Mouse (Mus musculus): ENCODE measurements around the gene Dctd.

Gene Dctd

GRCm38 (mm10) chr8:48098792-48099191 lies at the start of gene Dctd:
Gene Dctd, plus strand, starts transcription at chr8:48099092.
- DNase-seq (ENCODE audit: low spot score): no peak

- no peak for DNase-seq (ENCODE audit: low spot score)
These were observed 45.3 kb upstream of the Dctd start for GRCm38 (mm10) chr8:48053611-48054010.

GRCm38 (mm10) chr8:48063526-48064072 lies 35.3 kb upstream of the Dctd start:
- no peak for DNase-seq (ENCODE audit: low spot score)

GRCm38 (mm10) chr8:48074149-48074548 lies 24.7 kb upstream of the Dctd start:
- no peak for DNase-seq (ENCODE audit: low spot score)

- DNase-seq (ENCODE audit: low spot score): no peak
These were observed 16.5 kb upstream of the Dctd start for GRCm38 (mm10) chr8:48082343-48082742.

DNA sequence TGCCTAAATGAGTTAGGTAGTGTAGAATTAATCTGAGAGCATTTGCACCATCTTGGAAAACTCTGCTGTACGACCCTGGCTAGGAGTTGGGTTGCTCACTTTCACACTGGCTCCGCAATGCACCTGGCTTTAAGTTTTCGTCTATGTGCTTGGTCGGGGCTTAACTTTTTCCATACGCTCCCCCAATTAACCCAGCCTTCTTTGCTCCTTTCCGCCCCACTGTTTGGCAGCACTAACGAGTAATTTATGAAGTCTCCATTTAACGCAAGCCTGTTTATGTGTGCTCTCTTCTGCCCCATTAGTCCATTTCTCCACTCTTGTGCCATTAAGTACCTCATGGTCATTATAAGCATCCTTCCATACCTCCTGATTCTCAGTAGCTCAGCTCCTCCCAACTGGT lies 8.2 kb upstream of the Dctd start:
- no peak for DNase-seq (ENCODE audit: low spot score)

GRCm38 (mm10) chr8:48095378-48095777 lies 3.5 kb upstream of the Dctd start:
- no peak for DNase-seq (ENCODE audit: low spot score)

- DNase-seq (ENCODE audit: low spot score): peak; percentile 85
These were observed 1.6 kb upstream of the Dctd start for GRCm38 (mm10) chr8:48097131-48097794.

- DNase-seq (ENCODE audit: low spot score): peak; percentile 14
These were observed 732 bp upstream of the Dctd start for GRCm38 (mm10) chr8:48098081-48098639.

DNA sequence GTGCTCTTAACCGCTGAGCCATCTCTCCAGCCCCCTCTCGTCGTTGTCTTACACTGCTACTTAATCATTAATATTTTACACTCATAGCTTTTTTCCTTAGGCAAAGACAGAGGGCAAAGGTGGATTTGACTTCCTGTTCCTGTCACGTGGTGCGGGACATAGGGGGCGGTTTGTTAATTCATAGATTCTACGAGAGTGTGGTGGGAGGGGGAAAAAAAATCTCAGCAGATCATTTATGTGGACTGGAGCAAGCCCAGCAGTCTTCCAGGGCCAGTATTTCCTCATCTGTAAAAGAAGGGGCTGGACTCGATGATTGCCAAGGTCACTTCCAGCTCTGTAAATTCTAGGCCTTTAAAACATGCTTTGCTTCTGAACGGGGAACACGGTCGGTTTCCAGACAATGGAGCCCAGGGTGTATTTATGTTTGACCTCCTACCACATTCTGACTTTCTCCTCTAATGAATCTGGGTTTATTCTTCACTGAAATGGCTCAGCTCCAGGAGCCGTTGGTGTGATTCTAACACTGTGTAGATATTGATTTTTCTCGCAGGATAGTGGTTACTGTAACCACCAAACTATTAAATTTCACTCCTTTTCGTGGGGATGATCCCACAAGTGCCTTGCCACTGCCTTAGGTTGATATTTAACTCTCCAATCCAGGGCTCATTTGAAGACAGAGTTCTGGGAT lies 1.4 kb downstream of the Dctd start:
- DNase-seq (ENCODE audit: low spot score): no peak

DNA sequence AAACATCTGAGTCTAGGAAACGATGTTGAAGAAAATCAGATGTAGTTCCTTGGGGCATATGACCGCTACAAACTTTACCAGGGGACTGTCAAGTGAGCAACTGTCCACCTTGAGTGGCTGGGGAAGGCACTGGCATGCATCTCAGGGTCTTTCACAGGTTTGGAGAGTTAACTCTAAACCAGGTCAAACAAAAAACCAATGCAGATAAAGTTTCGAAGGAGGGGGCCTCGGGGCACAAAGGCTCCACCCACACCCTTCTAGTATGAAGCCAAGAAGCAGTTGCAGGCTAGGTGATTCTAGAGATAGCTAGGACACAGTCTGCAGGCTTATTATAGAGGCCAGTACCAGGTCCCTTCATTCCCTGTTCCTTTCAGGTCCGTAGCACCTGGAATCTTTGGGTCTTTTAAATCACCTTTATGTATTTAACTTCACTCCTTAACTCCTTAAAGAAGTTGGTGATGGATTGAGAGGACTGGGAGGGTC lies 10.5 kb downstream of the Dctd start:
- DNase-seq (ENCODE audit: low spot score): peak; percentile 21

DNA sequence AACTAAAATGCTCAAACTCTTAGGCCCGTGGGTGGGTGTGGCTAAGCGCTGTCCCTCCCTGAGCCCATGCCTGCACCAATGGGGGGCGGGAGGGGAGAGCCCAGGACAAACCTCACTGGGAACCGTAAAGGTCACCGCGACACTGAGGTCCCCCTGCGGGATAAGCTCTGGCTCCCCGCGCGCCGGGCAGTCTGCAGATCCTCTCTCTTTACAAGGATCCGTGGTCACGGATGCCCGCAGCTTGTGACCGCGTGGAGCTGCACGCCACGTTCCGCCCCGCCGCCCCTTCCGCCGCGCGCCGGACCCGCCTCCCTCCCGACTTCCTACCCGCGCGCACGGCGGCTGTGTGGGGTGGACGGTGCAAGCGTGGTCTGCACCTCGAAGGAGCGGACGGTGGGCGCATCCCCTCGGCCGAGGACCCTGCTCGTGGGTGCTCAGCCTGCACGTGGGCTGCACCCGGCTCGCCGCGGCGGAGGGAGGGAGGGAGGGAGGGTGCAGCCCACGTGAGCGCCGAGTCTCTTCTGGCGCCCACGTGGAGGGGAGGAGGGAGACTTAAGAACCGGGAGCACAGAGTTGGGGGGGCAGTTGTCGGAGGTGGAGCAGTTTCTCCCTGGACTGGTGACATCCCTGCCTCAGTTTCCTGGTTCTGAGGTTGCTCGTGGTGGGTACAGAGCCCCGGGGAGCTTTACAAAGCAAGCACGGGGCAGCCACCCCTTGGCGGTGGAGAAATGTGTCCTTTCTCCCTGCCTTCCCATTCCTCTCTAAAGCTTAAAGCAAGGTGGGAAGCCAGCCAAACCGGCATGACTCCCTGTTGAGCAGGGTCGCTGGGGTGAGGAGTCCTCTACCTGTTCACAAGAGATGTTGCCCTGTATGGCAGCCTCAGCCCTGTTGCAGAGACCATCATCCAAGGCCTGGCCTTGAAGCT lies 11.2 kb downstream of the Dctd start:
- peak; percentile 88 for DNase-seq (ENCODE audit: low spot score)

GRCm38 (mm10) chr8:48114591-48114990 lies 15.7 kb downstream of the Dctd start:
- DNase-seq (ENCODE audit: low spot score): no peak

DNA sequence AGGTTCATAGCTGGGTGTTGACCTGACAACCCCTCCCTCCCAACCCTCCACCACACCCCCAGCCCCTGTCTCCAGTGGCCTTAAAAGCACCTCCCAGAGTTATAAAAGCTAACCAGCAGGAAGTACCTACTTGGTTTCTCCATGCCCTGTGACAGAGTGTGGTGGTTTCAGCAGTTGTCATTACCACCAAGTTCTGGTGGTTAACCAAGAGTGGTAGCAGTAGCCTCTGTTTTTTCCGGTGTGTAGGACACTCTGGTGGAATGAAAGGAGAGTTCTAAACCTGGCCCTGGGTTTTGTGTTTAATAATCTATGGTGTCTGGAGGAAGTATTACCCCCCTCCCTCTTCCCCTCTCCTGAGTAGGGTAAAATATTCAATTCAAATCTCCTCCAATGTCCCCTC lies 24.1 kb downstream of the Dctd start:
- no peak for DNase-seq (ENCODE audit: low spot score)

DNA sequence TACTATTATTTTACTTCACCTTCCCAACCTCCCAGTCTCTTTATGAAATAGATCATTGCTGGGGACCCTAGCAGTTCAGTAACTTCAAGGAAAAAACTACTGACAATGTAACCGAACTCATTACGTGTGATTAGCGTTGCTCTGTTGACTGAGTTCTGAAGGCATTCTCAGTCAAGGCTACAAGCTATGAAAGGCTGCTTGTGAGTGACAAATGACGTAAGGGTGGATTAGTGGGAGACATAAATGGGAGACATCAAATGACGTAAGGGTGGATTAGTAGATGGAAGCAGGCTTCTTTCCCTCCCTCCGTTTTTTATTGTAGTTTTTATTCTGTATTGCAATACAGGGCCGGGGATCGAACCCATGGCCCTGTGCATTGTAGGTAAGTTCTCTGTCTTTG lies 26.0 kb downstream of the Dctd start:
- no peak for DNase-seq (ENCODE audit: low spot score)

DNA sequence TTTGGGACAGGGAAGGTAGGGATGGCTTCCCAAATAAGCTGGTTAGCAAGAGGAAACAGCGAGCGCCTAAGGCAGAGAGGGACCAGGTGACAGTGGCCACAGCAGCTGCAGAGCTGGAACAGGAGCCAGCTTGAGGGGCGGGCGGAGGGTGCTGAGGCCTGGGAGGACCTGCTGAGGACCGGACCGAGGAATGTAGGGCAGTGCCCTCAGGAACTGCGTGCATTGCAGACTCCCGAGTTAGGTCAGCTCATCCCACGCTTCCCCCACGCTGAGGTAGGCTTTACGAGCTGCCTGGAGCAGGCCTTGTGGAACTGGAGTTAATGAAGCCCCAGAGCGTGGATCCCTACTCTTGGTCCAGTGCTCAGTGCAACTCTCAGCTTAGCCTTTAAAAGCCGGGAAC lies 28.1 kb downstream of the Dctd start:
- no peak for DNase-seq (ENCODE audit: low spot score)

- DNase-seq (ENCODE audit: low spot score): no peak
These were observed 31.4 kb downstream of the Dctd start for GRCm38 (mm10) chr8:48130266-48130665.

DNA sequence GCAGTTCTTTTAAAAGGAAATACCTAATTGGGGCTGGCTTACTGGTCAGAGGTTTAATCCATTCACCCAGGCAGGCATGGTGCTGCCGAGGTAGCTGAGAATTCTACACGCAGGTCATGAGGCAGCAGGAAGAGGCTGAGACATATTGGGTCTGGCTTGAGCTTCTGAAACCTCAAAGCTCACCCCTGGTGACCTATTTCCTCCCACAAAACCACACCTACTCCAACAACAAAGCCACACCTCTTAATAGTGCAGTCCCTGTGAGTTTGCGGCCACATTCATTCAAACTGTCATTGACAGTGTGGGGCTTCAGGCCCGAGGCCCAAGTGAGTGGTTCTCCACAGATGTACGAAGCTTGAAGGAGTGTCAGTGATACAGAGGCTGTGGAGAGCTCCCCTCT lies 34.4 kb downstream of the Dctd start:
- DNase-seq (ENCODE audit: low spot score): no peak

GRCm38 (mm10) chr8:48136804-48137650 lies 38.1 kb downstream of the Dctd start:
- DNase-seq (ENCODE audit: low spot score): no peak

DNA sequence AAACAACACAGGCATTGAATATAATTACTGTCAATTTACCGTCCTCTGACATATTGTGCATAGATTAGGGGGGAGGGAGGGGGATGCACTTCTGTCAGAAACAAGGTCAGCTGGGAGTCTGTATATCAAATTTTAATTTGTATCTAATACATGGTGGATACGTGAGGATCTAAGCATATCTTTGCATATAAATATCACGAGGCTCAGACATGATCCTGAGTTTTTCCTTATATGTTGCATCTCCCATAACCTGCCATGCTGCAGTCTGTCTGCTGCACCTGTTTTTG lies 38.7 kb downstream of the Dctd start:
- DNase-seq (ENCODE audit: low spot score): no peak

DNA sequence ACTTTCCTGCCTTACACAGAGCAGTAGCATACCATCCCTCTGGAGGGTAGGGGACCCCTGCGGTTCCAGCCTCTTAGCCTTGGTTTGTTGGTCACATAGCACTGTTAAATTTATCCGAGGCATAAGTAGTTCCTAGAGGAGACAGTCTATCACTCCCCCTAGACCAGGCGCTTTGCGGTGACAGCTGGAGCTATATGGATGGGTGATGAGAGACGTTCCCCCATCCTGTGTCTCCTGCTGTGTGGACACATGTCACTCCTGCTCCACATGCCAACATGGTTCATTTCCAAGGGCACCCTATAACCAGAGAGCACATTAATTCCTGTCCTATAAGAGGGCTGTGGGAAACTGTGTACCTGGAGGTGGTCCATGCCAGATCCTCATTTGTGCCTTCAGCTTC lies 42.1 kb downstream of the Dctd start:
- DNase-seq (ENCODE audit: low spot score): no peak
